Mouse (Mus musculus): ENCODE measurements around the gene Elfn2. TPM values are rescaled to one million over a fixed set of nuclear protein-coding genes. Genes with fewer than 3 reads are reported as not detected.

Gene Elfn2
- polyA plus RNA-seq, 1 experiment from 2014 or later, result 0.13 TPM

GRCm38 (mm10) chr15:78644606-78645005 lies 74.0 kb downstream of the Elfn2 start:
- H3K9me3 ChIP-seq (ENCODE audit: control insufficient read depth, low read length), result no peaks in the 10 kb centered on the region
- H3K4me3 ChIP-seq (ENCODE audit: low read length), result no peak overlapping the region
- H3K36me3 ChIP-seq (ENCODE audit: control insufficient read depth, insufficient read depth, low read length), result no peaks in the 10 kb centered on the region
- no peak overlapping the region for H3K27ac ChIP-seq (ENCODE audit: low read length)
- H3K9ac ChIP-seq (ENCODE audit: low read depth, low read length), result no peak overlapping the region
- ATAC-seq, result no peak
- H3K27me3 ChIP-seq (replicated peaks; ENCODE audit: control insufficient read depth, insufficient read depth, low read length), result no peaks in the 10 kb centered on the region
- H3K4me2 ChIP-seq (ENCODE audit: low read depth, low read length), result no peak overlapping the region
- WGBS, result 46% methylated on average over 8 of the region's 8 CpGs
- H3K4me1 ChIP-seq (ENCODE audit: control insufficient read depth, insufficient read depth, low read length), result no peaks in the 10 kb centered on the region

- ATAC-seq, result no peak
- no peak overlapping the region for H3K27ac ChIP-seq (ENCODE audit: low read length)
- no peaks in the 10 kb centered on the region for H3K36me3 ChIP-seq (ENCODE audit: control insufficient read depth, insufficient read depth, low read length)
- H3K27me3 ChIP-seq (replicated peaks; ENCODE audit: control insufficient read depth, insufficient read depth, low read length), result no peaks in the 10 kb centered on the region
- no peaks in the 10 kb centered on the region for H3K4me1 ChIP-seq (ENCODE audit: control insufficient read depth, insufficient read depth, low read length)
- no peaks in the 10 kb centered on the region for H3K9me3 ChIP-seq (ENCODE audit: control insufficient read depth, low read length)
- H3K9ac ChIP-seq (ENCODE audit: low read depth, low read length), result no peak overlapping the region
- WGBS, result 15% methylated on average over 6 of the region's 6 CpGs
- H3K4me2 ChIP-seq (ENCODE audit: low read depth, low read length), result no peak overlapping the region
- H3K4me3 ChIP-seq (ENCODE audit: low read length), result no peak overlapping the region
Observed at GRCm38 (mm10) chr15:78643633-78644032, 74.9 kb downstream of the Elfn2 start.

DNA sequence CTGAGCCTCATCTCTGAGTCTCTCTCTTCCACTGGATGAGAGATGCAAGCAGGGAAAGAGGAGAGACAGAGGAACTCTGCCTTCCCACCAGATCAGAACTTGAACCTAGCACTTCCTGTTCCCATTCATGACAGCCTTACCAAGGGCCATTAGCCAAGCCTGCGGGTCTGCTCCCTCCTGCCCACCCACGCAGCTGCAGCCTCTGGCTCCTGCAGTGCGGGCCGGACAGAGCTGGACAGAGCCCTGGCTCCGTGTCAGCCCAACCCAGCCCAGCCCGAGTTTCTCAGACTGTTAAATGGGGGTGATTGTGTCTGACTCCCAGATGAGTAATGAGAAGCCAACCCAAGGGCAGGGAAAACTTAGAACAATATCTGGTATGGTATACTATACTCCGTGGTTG lies 83.3 kb downstream of the Elfn2 start:
- no peaks in the 10 kb centered on the region for H3K9me3 ChIP-seq (ENCODE audit: control insufficient read depth, low read length)
- ATAC-seq, result no peak
- H3K4me1 ChIP-seq (ENCODE audit: control insufficient read depth, insufficient read depth, low read length), result no peaks in the 10 kb centered on the region
- H3K4me2 ChIP-seq (ENCODE audit: low read depth, low read length), result no peak overlapping the region
- H3K4me3 ChIP-seq (ENCODE audit: low read length), result no peak overlapping the region
- no peak overlapping the region for H3K27ac ChIP-seq (ENCODE audit: low read length)
- no peaks in the 10 kb centered on the region for H3K36me3 ChIP-seq (ENCODE audit: control insufficient read depth, insufficient read depth, low read length)
- 0 out of 2 replicates have a peak, but pooled peaks cover 2% of the 10 kb centered on the region for H3K27me3 ChIP-seq (replicated peaks; ENCODE audit: control insufficient read depth, insufficient read depth, low read length)
- no peak overlapping the region for H3K9ac ChIP-seq (ENCODE audit: low read depth, low read length)
- whole genome bisulfite sequencing, result 36% methylated on average over 7 of the region's 7 CpGs

DNA sequence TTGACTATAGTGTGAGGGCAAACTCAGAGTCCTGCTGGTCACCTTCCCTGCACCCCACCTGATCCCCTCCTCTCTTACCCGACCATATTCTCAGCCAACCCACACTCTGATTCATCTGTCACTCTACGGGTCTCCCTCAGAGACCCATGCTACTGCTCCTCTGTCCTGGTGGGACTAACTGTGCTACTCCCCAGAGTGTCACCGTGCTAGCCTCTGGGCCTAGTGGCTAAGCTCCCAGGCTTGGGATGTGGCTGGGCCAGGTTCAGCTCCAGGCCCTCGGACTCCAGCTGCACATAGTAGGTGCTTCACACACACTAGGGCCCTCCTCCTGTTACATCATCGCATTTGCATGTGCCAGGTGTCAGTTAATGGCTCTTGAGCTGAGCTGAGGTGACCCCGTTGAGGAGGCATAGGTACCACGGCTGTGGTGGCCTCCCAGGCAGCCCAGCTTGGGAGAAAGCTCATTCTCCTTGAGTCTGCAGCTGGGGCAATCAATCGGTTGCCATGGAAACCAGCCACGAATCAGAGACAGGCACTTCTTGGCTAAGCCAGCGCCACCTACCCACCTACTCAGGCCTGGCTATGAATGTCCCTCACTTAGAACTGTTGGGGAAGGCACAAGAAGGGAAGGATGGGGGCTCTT lies 84.4 kb downstream of the Elfn2 start:
- Histone ChIP-seq H3K9ac (ENCODE audit: low read depth, low read length) (no peak overlapping the region), H3K4me2 (ENCODE audit: low read depth, low read length) (no peak overlapping the region), H3K4me3 (ENCODE audit: low read length) (no peak overlapping the region), H3K36me3 (ENCODE audit: control insufficient read depth, insufficient read depth, low read length) (no peaks in the 10 kb centered on the region), H3K9me3 (ENCODE audit: control insufficient read depth, low read length) (no peaks in the 10 kb centered on the region), H3K4me1 (ENCODE audit: control insufficient read depth, insufficient read depth, low read length) (no peaks in the 10 kb centered on the region), H3K27ac (ENCODE audit: low read length) (no peak overlapping the region), H3K27me3 (replicated peaks; ENCODE audit: control insufficient read depth, insufficient read depth, low read length) (0 out of 2 replicates have a peak, but pooled peaks cover 2% of the 10 kb centered on the region)
- ATAC-seq, result no peak
- WGBS, result 29% methylated on average over 10 of the region's 10 CpGs

DNA sequence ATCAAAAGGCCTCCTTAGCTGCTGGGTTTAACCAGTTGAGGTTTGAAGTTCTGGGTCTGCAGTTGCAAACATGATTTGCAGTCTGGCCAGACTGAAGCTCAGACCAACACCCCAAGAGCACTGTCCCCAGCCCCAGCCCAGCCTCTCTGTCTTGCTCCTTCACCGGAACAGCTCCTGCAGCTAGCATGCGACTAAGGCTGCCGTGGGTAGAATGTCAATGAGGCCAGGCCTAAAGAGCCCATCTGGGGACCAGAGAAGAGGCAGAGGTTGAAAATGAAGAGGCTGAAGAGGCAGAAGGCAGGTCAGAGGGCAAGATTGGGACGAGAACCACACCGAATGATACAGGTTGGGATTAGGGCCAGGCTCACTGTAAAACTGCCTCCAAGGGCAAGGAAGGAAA lies 85.2 kb downstream of the Elfn2 start:
- Histone ChIP-seq H3K27ac (ENCODE audit: low read length) (no peak overlapping the region), H3K27me3 (replicated peaks; ENCODE audit: control insufficient read depth, insufficient read depth, low read length) (0 out of 2 replicates have a peak, but pooled peaks cover 2% of the 10 kb centered on the region), H3K36me3 (ENCODE audit: control insufficient read depth, insufficient read depth, low read length) (no peaks in the 10 kb centered on the region), H3K4me1 (ENCODE audit: control insufficient read depth, insufficient read depth, low read length) (no peaks in the 10 kb centered on the region), H3K4me3 (ENCODE audit: low read length) (no peak overlapping the region), H3K9me3 (ENCODE audit: control insufficient read depth, low read length) (no peaks in the 10 kb centered on the region), H3K4me2 (ENCODE audit: low read depth, low read length) (no peak overlapping the region), H3K9ac (ENCODE audit: low read depth, low read length) (no peak overlapping the region)
- no peak for ATAC-seq
- WGBS, result 78% methylated on average over 5 of the region's 5 CpGs

DNA sequence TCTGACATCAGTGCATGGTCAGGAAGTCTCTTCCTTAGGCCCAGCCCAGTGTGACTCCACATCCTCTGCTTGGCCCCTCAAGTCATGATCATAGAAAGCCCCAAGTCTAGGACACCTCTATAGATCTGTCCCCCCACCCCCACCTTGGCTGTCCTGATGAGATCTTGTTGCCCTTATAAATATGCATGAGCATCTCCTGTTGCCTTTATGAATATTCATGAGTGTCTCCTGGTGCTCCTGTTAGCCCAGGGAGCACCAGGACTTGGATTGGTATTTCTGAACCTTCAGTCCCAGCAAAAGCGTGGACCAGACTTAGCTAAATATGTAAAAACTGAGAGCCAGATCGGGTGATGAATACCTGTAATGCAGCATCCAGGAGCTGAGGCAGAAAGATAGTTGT lies 86.2 kb downstream of the Elfn2 start:
- Histone ChIP-seq H3K4me3 (ENCODE audit: low read length) (no peak overlapping the region), H3K27ac (ENCODE audit: low read length) (no peak overlapping the region), H3K9me3 (ENCODE audit: control insufficient read depth, low read length) (no peaks in the 10 kb centered on the region), H3K9ac (ENCODE audit: low read depth, low read length) (no peak overlapping the region), H3K4me2 (ENCODE audit: low read depth, low read length) (no peak overlapping the region), H3K36me3 (ENCODE audit: control insufficient read depth, insufficient read depth, low read length) (no peaks in the 10 kb centered on the region), H3K4me1 (ENCODE audit: control insufficient read depth, insufficient read depth, low read length) (no peaks in the 10 kb centered on the region), H3K27me3 (replicated peaks; ENCODE audit: control insufficient read depth, insufficient read depth, low read length) (0 out of 2 replicates have a peak, but pooled peaks cover 2% of the 10 kb centered on the region)
- ATAC-seq, result no peak
- 67% methylated on average over 2 of the region's 2 CpGs for WGBS

- no peaks in the 10 kb centered on the region for H3K36me3 ChIP-seq (ENCODE audit: control insufficient read depth, insufficient read depth, low read length)
- ATAC-seq, result no peak
- no peak overlapping the region for H3K4me2 ChIP-seq (ENCODE audit: low read depth, low read length)
- no peak overlapping the region for H3K4me3 ChIP-seq (ENCODE audit: low read length)
- no peak overlapping the region for H3K9ac ChIP-seq (ENCODE audit: low read depth, low read length)
- no peak overlapping the region for H3K27ac ChIP-seq (ENCODE audit: low read length)
- 84% methylated on average over 13 of the region's 13 CpGs for WGBS
- no peaks in the 10 kb centered on the region for H3K4me1 ChIP-seq (ENCODE audit: control insufficient read depth, insufficient read depth, low read length)
- no peaks in the 10 kb centered on the region for H3K9me3 ChIP-seq (ENCODE audit: control insufficient read depth, low read length)
- H3K27me3 ChIP-seq (replicated peaks; ENCODE audit: control insufficient read depth, insufficient read depth, low read length), result no peaks in the 10 kb centered on the region
Observed at GRCm38 (mm10) chr15:78626285-78626684, 92.3 kb downstream of the Elfn2 start.

GRCm38 (mm10) chr15:78624961-78625360 lies 93.6 kb downstream of the Elfn2 start:
- Histone ChIP-seq H3K4me2 (ENCODE audit: low read depth, low read length) (no peak overlapping the region), H3K9ac (ENCODE audit: low read depth, low read length) (no peak overlapping the region), H3K27me3 (replicated peaks; ENCODE audit: control insufficient read depth, insufficient read depth, low read length) (no peaks in the 10 kb centered on the region), H3K4me1 (ENCODE audit: control insufficient read depth, insufficient read depth, low read length) (no peaks in the 10 kb centered on the region), H3K4me3 (ENCODE audit: low read length) (no peak overlapping the region), H3K27ac (ENCODE audit: low read length) (no peak overlapping the region), H3K9me3 (ENCODE audit: control insufficient read depth, low read length) (no peaks in the 10 kb centered on the region), H3K36me3 (ENCODE audit: control insufficient read depth, insufficient read depth, low read length) (no peaks in the 10 kb centered on the region)
- WGBS, result 76% methylated on average over 3 of the region's 3 CpGs
- ATAC-seq, result 0 out of 2 replicates have a peak, but pooled peaks have one; percentile 6

- Histone ChIP-seq H3K4me3 (ENCODE audit: low read length) (no peak overlapping the region), H3K9me3 (ENCODE audit: control insufficient read depth, low read length) (no peaks in the 10 kb centered on the region), H3K4me2 (ENCODE audit: low read depth, low read length) (no peak overlapping the region), H3K27ac (ENCODE audit: low read length) (0 out of 2 replicates have a peak overlapping the region, but pooled peaks have one; percentile 14), H3K9ac (ENCODE audit: low read depth, low read length) (no peak overlapping the region), H3K36me3 (ENCODE audit: control insufficient read depth, insufficient read depth, low read length) (no peaks in the 10 kb centered on the region), H3K27me3 (replicated peaks; ENCODE audit: control insufficient read depth, insufficient read depth, low read length) (no peaks in the 10 kb centered on the region), H3K4me1 (ENCODE audit: control insufficient read depth, insufficient read depth, low read length) (no peaks in the 10 kb centered on the region)
- peak; percentile 80 for ATAC-seq
- WGBS, result 43% methylated on average over 13 of the region's 13 CpGs
Observed at GRCm38 (mm10) chr15:78624431-78624950, 94.1 kb downstream of the Elfn2 start.

- no peak for ATAC-seq
- no peaks in the 10 kb centered on the region for H3K27me3 ChIP-seq (replicated peaks; ENCODE audit: control insufficient read depth, insufficient read depth, low read length)
- H3K4me3 ChIP-seq (ENCODE audit: low read length), result no peak overlapping the region
- WGBS, result 11% methylated on average over 5 of the region's 5 CpGs
- H3K9me3 ChIP-seq (ENCODE audit: control insufficient read depth, low read length), result no peaks in the 10 kb centered on the region
- no peak overlapping the region for H3K9ac ChIP-seq (ENCODE audit: low read depth, low read length)
- no peak overlapping the region for H3K4me2 ChIP-seq (ENCODE audit: low read depth, low read length)
- H3K36me3 ChIP-seq (ENCODE audit: control insufficient read depth, insufficient read depth, low read length), result no peaks in the 10 kb centered on the region
- no peak overlapping the region for H3K27ac ChIP-seq (ENCODE audit: low read length)
- no peaks in the 10 kb centered on the region for H3K4me1 ChIP-seq (ENCODE audit: control insufficient read depth, insufficient read depth, low read length)
Observed at GRCm38 (mm10) chr15:78623426-78623825, 95.1 kb downstream of the Elfn2 start.
